Mouse (Mus musculus) midbrain, embryonic 13.5 days (tissue): ENCODE results near the gene Tpk1. TPM values are rescaled to one million over a fixed set of nuclear protein-coding genes. Genes with fewer than 3 reads are reported as not detected.

Experiments
- ATAC-seq: fragments of 200-750 bp; cut with Nextera tagmentation; 2 replicates; pipeline ENCODE4 v1.8.0; 2017; ENCODE audit warnings: mild to moderate bottlenecking, moderate TSS enrichment, moderate library complexity
- H3K27ac ChIP-seq: fragments of 300-500 bp; sonication (generic); 2 replicates; pipeline ENCODE4 v1.5.1; 2015; ENCODE audit warnings: inconsistent platforms, mild to moderate bottlenecking, moderate library complexity
- H3K27me3 ChIP-seq: fragments of 300-500 bp; sonication (generic); 2 replicates; pipeline ENCODE4 v1.6.1; 2015; ENCODE audit warnings: mild to moderate bottlenecking, inconsistent platforms
- H3K36me3 ChIP-seq: fragments of 300-500 bp; sonication (generic); 2 replicates; pipeline ENCODE4 v1.6.1; 2015; ENCODE audit warnings: mild to moderate bottlenecking, inconsistent platforms
- H3K4me1 ChIP-seq: fragments of 300-500 bp; sonication (generic); replicated peaks from 2 replicates; pipeline ENCODE4 v1.6.1; 2015; ENCODE audit warnings: inconsistent platforms
- H3K4me2 ChIP-seq: fragments of 300-500 bp; sonication (generic); replicated peaks from 2 replicates; pipeline ENCODE4 v1.6.1; 2015; ENCODE audit warnings: moderate library complexity, mild to moderate bottlenecking, inconsistent platforms
- H3K4me3 ChIP-seq: fragments of 300-500 bp; sonication (generic); replicated peaks from 2 replicates; pipeline ENCODE4 v1.5.1; 2015; ENCODE audit warnings: mild to moderate bottlenecking, inconsistent platforms
- H3K9ac ChIP-seq: fragments of 300-500 bp; sonication (generic); replicated peaks from 2 replicates; pipeline ENCODE4 v1.6.1; 2015; ENCODE audit warnings: mild to moderate bottlenecking, inconsistent platforms
- H3K9me3 ChIP-seq: fragments of 300-500 bp; sonication (generic); 2 replicates; pipeline ENCODE4 v1.6.1; 2016; ENCODE audit warnings: mild to moderate bottlenecking, inconsistent platforms
- WGBS: fragments of 180-500 bp; shearing (Covaris S2); methylation state at CpG from one replicate; pipeline ENCODE4 v1.1.7; 2015; 5-methylcytosine and 5-hydroxymethylcytosine counted together
- polyA plus RNA-seq: library from polyadenylated mRNA; unstranded; fragments of >200 nt; fragmentation: Nextera tagmentation; extraction: Ambion mirVana; gene quantifications from 2 replicates; pipeline ENCODE4 v1.2.1, GENCODE M21; 2015

The Tpk1 gene
- polyA plus RNA-seq, 1 experiment from 2014 or later = 5.8 TPM

- 87% methylated on average over 3 of the region's 3 CpGs for WGBS
- Histone ChIP-seq H3K4me2 (no peak overlapping the region), H3K4me1 (peaks cover 10% of the 10 kb centered on the region; the same call in 1 of the 2 replicates), H3K27me3 (no peaks in the 10 kb centered on the region), H3K9me3 (no peaks in the 10 kb centered on the region), H3K9ac (no peak overlapping the region), H3K27ac (no peak overlapping the region), H3K4me3 (no peak overlapping the region), H3K36me3 (no peaks in the 10 kb centered on the region)
- peak; percentile 46 for ATAC-seq
Measured at GRCm38 (mm10) chr6:43335619-43336234, 330.4 kb downstream of the Tpk1 start.

- Histone ChIP-seq H3K4me1 (peaks cover 8% of the 10 kb centered on the region; the same call in 1 of the 2 replicates), H3K27me3 (no peaks in the 10 kb centered on the region), H3K4me2 (no peak overlapping the region), H3K9ac (no peak overlapping the region), H3K9me3 (no peaks in the 10 kb centered on the region), H3K27ac (no peak overlapping the region), H3K4me3 (no peak overlapping the region), H3K36me3 (no peaks in the 10 kb centered on the region)
- ATAC-seq = peak; percentile 38; the same call in 1 of the 2 replicates
- 67% methylated on average over 4 of the region's 4 CpGs for WGBS
Measured at GRCm38 (mm10) chr6:43333479-43333878, 332.6 kb downstream of the Tpk1 start.

GRCm38 (mm10) chr6:43312961-43313656 is 353.0 kb downstream of the Tpk1 start:
- 40% methylated on average over 8 of the region's 8 CpGs for WGBS
- no peaks in the 10 kb centered on the region for H3K9me3 ChIP-seq
- H3K27me3 ChIP-seq = no peaks in the 10 kb centered on the region
- no peak overlapping the region for H3K9ac ChIP-seq
- H3K4me2 ChIP-seq = no peak overlapping the region
- no peaks in the 10 kb centered on the region for H3K36me3 ChIP-seq
- peak; percentile 92 for ATAC-seq
- no peak overlapping the region for H3K4me3 ChIP-seq
- H3K27ac ChIP-seq = peak overlapping the region; percentile 79
- peaks cover 11% of the 10 kb centered on the region for H3K4me1 ChIP-seq

GRCm38 (mm10) chr6:43312546-43312945 is 353.5 kb downstream of the Tpk1 start:
- peaks cover 11% of the 10 kb centered on the region for H3K4me1 ChIP-seq
- no peaks in the 10 kb centered on the region for H3K27me3 ChIP-seq
- ATAC-seq = 0 out of 2 replicates have a peak, but pooled peaks have one; percentile 1
- no peak overlapping the region for H3K4me3 ChIP-seq
- H3K36me3 ChIP-seq = no peaks in the 10 kb centered on the region
- H3K27ac ChIP-seq = peak overlapping the region; percentile 79
- H3K4me2 ChIP-seq = no peak overlapping the region
- H3K9me3 ChIP-seq = no peaks in the 10 kb centered on the region
- H3K9ac ChIP-seq = no peak overlapping the region

GRCm38 (mm10) chr6:43310071-43310470 is 356.0 kb downstream of the Tpk1 start:
- Histone ChIP-seq H3K36me3 (no peaks in the 10 kb centered on the region), H3K27ac (no peak overlapping the region), H3K4me2 (no peak overlapping the region), H3K4me3 (no peak overlapping the region), H3K9me3 (no peaks in the 10 kb centered on the region), H3K27me3 (no peaks in the 10 kb centered on the region), H3K4me1 (peaks cover 11% of the 10 kb centered on the region), H3K9ac (no peak overlapping the region)
- WGBS = 77% methylated on average over 6 of the region's 6 CpGs
- ATAC-seq = no peak

- Histone ChIP-seq H3K4me2 (no peak within 1 kb of the TSS), H3K4me3 (no peak within 1 kb of the TSS), H3K9ac (no peak within 1 kb of the TSS), H3K27me3 (no peaks in the 10 kb centered on the region), H3K27ac (no peak within 1 kb of the TSS), H3K9me3 (no peaks in the 10 kb centered on the region), H3K36me3 (no peaks in the 10 kb centered on the region), H3K4me1 (peaks cover 11% of the 10 kb centered on the region)
- 66% methylated on average over 16 of the region's 16 CpGs for WGBS
- ATAC-seq = no peak
Measured at GRCm38 (mm10) chr6:43309454-43309853, 356.6 kb downstream of the Tpk1 start, which contains the start of gene Nobox. Gene Nobox, minus strand, starts transcription at chr6:43309554.

GRCm38 (mm10) chr6:43297508-43297850 is 368.6 kb downstream of the Tpk1 start:
- Histone ChIP-seq H3K4me2 (no peak overlapping the region), H3K36me3 (no peaks in the 10 kb centered on the region), H3K27me3 (no peaks in the 10 kb centered on the region), H3K9ac (no peak overlapping the region), H3K9me3 (no peaks in the 10 kb centered on the region), H3K27ac (no peak overlapping the region), H3K4me1 (peaks cover 11% of the 10 kb centered on the region; the same call in 1 of the 2 replicates), H3K4me3 (no peak overlapping the region)
- 4% methylated on average over 2 of the region's 2 CpGs for WGBS
- ATAC-seq = peak; percentile 74

- H3K4me2 ChIP-seq = no peak overlapping the region
- no peaks in the 10 kb centered on the region for H3K27me3 ChIP-seq
- peaks cover 11% of the 10 kb centered on the region; the same call in 1 of the 2 replicates for H3K4me1 ChIP-seq
- H3K9ac ChIP-seq = no peak overlapping the region
- WGBS = 47% methylated on average over 7 of the region's 7 CpGs
- no peaks in the 10 kb centered on the region for H3K36me3 ChIP-seq
- 0 out of 2 replicates have a peak overlapping the region, but pooled peaks have one; percentile 14 for H3K27ac ChIP-seq
- no peaks in the 10 kb centered on the region for H3K9me3 ChIP-seq
- no peak overlapping the region for H3K4me3 ChIP-seq
- peak; percentile 75 for ATAC-seq
Measured at GRCm38 (mm10) chr6:43296798-43297507, 369.1 kb downstream of the Tpk1 start.

- Histone ChIP-seq H3K36me3 (no peaks in the 10 kb centered on the region), H3K9ac (no peak overlapping the region), H3K27ac (no peak overlapping the region), H3K4me3 (no peak overlapping the region), H3K27me3 (no peaks in the 10 kb centered on the region), H3K9me3 (no peaks in the 10 kb centered on the region), H3K4me2 (no peak overlapping the region), H3K4me1 (peaks cover 11% of the 10 kb centered on the region; the same call in 1 of the 2 replicates)
- WGBS = 50% methylated on average over 5 of the region's 5 CpGs
- no peak for ATAC-seq
Measured at GRCm38 (mm10) chr6:43295908-43296307, 370.2 kb downstream of the Tpk1 start.
